In the genomic region with DNA sequence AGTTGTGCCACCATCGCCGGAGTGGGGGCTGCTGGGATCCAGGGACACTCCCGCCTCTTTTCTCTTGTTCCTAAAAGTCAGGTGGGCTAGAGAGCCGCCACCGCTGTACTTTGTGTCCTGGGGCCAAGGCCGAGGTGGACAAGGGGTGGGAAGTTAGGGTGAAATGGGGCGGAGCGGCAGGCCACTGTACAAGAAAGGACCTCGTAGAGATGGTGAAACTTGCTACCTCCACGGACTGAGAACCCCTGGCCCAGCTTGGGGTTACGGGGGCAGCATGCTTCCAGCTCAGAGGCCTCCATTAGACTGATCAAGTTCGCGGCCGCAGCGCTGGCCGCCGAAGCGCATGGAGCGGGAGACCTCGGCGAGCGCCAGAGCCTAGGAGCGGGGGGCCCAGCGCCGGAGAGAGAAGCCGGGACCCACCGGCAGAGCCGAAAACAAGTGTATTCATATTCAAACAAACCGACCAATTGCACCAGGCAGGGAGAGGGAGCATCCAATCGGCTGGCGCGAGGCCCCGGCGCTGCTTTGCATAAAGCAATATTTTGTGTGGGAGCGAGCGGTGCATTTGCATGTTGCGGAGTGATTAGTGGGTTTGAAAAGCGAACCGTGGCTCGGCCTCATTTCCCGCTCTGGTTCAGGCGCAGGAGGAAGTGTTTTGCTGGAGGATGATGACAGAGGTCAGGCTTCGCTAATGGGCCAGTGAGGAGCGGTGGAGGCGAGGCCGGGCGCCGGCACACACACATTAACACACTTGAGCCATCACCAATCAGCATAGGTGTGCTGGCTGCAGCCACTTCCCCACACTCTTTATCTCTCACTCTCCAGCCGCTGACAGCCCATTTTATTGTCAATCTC, we compare ENCODE assay signal across 8 mouse cellular contexts. TPM values are rescaled to one million over a fixed set of nuclear protein-coding genes. Genes with fewer than 3 reads are reported as not detected.
DNase-seq lines count a peak whose midpoint lies in the region; ATAC-seq lines count a peak whose summit lies in the region.

No protein-coding gene starts in this region.

- H3K9me3 ChIP-seq in heart, embryonic 13.5 days = no peaks in the 10 kb centered on the region
- H3K9me3 ChIP-seq in liver, embryonic 13.5 days (replicated peaks) = no peaks in the 10 kb centered on the region
- H3K9me3 ChIP-seq in neural tube, embryonic 12.5 days = no peaks in the 10 kb centered on the region

- ATAC-seq in heart, embryonic 13.5 days (ENCODE audit: extremely low read depth, insufficient number of reproducible peaks, low FRiP score, low TSS enrichment) = no peak
- peak; percentile 68 for ATAC-seq in liver, embryonic 13.5 days (ENCODE audit: low read depth)
- peak; percentile 89 for ATAC-seq in neural tube, embryonic 12.5 days (ENCODE audit: low FRiP score, low read depth)
- ATAC-seq in erythroid progenitor cell, adult 5-6 weeks (replicated peaks; ENCODE audit: low FRiP score, poor library complexity, severe bottlenecking) = no peak

- no peaks in the 10 kb centered on the region for H3K36me3 ChIP-seq in heart, embryonic 13.5 days
- no peaks in the 10 kb centered on the region for H3K36me3 ChIP-seq in liver, embryonic 13.5 days
- H3K36me3 ChIP-seq in neural tube, embryonic 12.5 days = no peaks in the 10 kb centered on the region

- peaks cover 100% of the 10 kb centered on the region for H3K27me3 ChIP-seq in heart, embryonic 13.5 days (replicated peaks)
- peaks cover 100% of the 10 kb centered on the region for H3K27me3 ChIP-seq in liver, embryonic 13.5 days
- peaks cover 66% of the 10 kb centered on the region for H3K27me3 ChIP-seq in neural tube, embryonic 12.5 days (replicated peaks)

- H3K4me1 ChIP-seq in heart, embryonic 13.5 days = peaks cover 33% of the 10 kb centered on the region
- peaks cover 26% of the 10 kb centered on the region for H3K4me1 ChIP-seq in liver, embryonic 13.5 days (replicated peaks)
- H3K4me1 ChIP-seq in neural tube, embryonic 12.5 days = peaks cover 46% of the 10 kb centered on the region

- WGBS in heart, embryonic 13.5 days = 1% methylated on average over 49 of the region's 49 CpGs
- WGBS in liver, embryonic 13.5 days (ENCODE audit: insufficient replicate concordance) = under 1% methylated on average over 49 of the region's 49 CpGs
- under 1% methylated on average over 49 of the region's 49 CpGs for WGBS in neural tube, embryonic 12.5 days

- no peak overlapping the region for H3K27ac ChIP-seq in heart, embryonic 13.5 days (replicated peaks)
- H3K27ac ChIP-seq in liver, embryonic 13.5 days = no peak overlapping the region
- H3K27ac ChIP-seq in neural tube, embryonic 12.5 days = peak overlapping the region; percentile 72; the same call in 1 of the 2 replicates

- H3K4me3 ChIP-seq in heart, embryonic 13.5 days = peak overlapping the region; percentile 51
- peak overlapping the region; percentile 41 for H3K4me3 ChIP-seq in liver, embryonic 13.5 days (replicated peaks)
- H3K4me3 ChIP-seq in neural tube, embryonic 12.5 days = peak overlapping the region; percentile 62

- H3K9ac ChIP-seq in heart, embryonic 13.5 days = peak overlapping the region; percentile 52; the same call in 1 of the 2 replicates
- H3K9ac ChIP-seq in liver, embryonic 13.5 days = no peak overlapping the region
- H3K9ac ChIP-seq in neural tube, embryonic 12.5 days = peak overlapping the region; percentile 86

- peak overlapping the region; percentile 71 for H3K4me2 ChIP-seq in heart, embryonic 13.5 days
- H3K4me2 ChIP-seq in liver, embryonic 13.5 days = peak overlapping the region; percentile 59
- H3K4me2 ChIP-seq in neural tube, embryonic 12.5 days (replicated peaks) = peak overlapping the region; percentile 72

- DNase-seq in CD4-positive helper T cell, adult 2 months (ENCODE audit: low read depth, low spot score) = peak; percentile 35
- peak; percentile 72 for DNase-seq in adrenal gland, adult 2 months
- peak; percentile 89 for DNase-seq in embryo, embryonic 9.5 days (ENCODE audit: extremely low spot score)
- DNase-seq in kidney, postnatal 4 days = peak; percentile 69 to 77
- DNase-seq in liver, embryonic 13.5 days = peak; percentile 37

RNA-seq across cellular contexts. Expression of a gene that starts 6.4 kb away (rescaled TPM):
- total RNA-seq in adrenal gland, adult 2 months (2021) = not detected
- polyA plus RNA-seq in adrenal gland, adult 2 months (2012; rRNA removed) = not detected in 2 replicates
- polyA plus RNA-seq in heart, embryonic 13.5 days (2015; fragmentation: Nextera tagmentation; extraction: Ambion mirVana) = 0.09 and 0.19 TPM in 2 replicates
- polyA plus RNA-seq in liver, embryonic 13.5 days (2015; fragmentation: Nextera tagmentation; extraction: Ambion mirVana) = 0.05 and 0.07 TPM in 2 replicates
- polyA plus RNA-seq in neural tube, embryonic 12.5 days (2016; fragmentation: Nextera tagmentation; extraction: Ambion mirVana) = 23.8 and 25.7 TPM in 2 replicates
- total RNA-seq in erythroid progenitor cell, adult 5-6 weeks (2015; ENCODE audit: low replicate concordance) = not detected in 2 replicates
- not detected in 2 replicates for total RNA-seq in erythroid progenitor cell, adult 5-6 weeks (2017; ENCODE audit: low replicate concordance)

Comparison
In these comparisons a context has a peak if more than half of its experiments do, and no peak if none do; other contexts are left out.
1. DNase-seq: peak in every context shown above with its lines; median percentile 89 in embryo, embryonic 9.5 days; 73 in kidney, postnatal 4 days; 72 in adrenal gland, adult 2 months; 37 in liver, embryonic 13.5 days; 35 in CD4-positive helper T cell, adult 2 months.
2. ATAC-seq: peak in liver, embryonic 13.5 days (single experiment) and neural tube, embryonic 12.5 days (single experiment); none in heart, embryonic 13.5 days (single experiment) and erythroid progenitor cell, adult 5-6 weeks (single experiment).
3. RNA of a gene that starts 6.4 kb away (polyA plus RNA-seq): 23.8 to 25.7 TPM in neural tube, embryonic 12.5 days; 0.09 to 0.19 TPM in heart, embryonic 13.5 days, 0.05 to 0.07 TPM in liver, embryonic 13.5 days and not detected in adrenal gland, adult 2 months; every median in the first group is over 10 times any median in the second.
4. Peak in every context shown above with its lines, with median percentiles within 50 percentile points of each other: H3K4me2 ChIP-seq and H3K4me3 ChIP-seq.